Mouse (Mus musculus) cerebellum, postnatal 36 days (tissue): Measurements from ENCODE around the gene Gm4778.
"Not testable (repeated sequence)": the region's sequence is repeated elsewhere in the genome, so short reads cannot be mapped to it uniquely, and the experiment has no call there.

Experiments used
- DNase-seq, 2 experiments: peaks; one replicate each; pipeline ENCODE4 v3.0.0; 2021 to 2022; ENCODE audit warnings: mixed read lengths in 2 of 2

The Gm4778 gene

GRCm38 (mm10) chr3:94263736-94264135 is at the start of gene Gm4778:
Gene Gm4778 (plus strand): TSS chr3:94264036.
- DNase-seq: not testable (repeated sequence)

GRCm38 (mm10) chr3:94260598-94260997 is 3.2 kb upstream of the Gm4778 start:
- no peak for DNase-seq

GRCm38 (mm10) chr3:94275991-94276390 is 12.2 kb downstream of the Gm4778 start:
- no peak for DNase-seq

DNA sequence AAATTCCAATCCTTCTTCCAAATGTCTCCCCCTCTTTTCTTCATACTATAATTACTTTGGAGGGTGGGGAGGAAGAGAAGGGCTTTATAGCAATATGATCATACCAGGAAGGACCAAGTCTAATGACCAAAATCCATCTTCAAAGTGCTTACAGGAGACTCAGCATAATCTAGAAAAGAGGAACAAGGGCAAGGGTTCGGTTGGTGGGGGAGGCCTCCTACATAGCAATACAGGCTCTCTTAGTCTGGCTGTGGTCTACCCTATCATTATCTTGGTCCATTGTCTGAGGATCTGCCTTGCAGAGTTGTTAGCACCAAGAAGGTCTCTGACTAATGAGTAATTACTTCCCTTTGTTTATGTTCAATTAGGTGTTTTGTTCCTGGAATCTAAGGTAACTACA is 41.6 kb downstream of the Gm4778 start:
- no peak for DNase-seq

- no peak for DNase-seq
Observed at GRCm38 (mm10) chr3:94306975-94307374, 43.1 kb downstream of the Gm4778 start.

DNA sequence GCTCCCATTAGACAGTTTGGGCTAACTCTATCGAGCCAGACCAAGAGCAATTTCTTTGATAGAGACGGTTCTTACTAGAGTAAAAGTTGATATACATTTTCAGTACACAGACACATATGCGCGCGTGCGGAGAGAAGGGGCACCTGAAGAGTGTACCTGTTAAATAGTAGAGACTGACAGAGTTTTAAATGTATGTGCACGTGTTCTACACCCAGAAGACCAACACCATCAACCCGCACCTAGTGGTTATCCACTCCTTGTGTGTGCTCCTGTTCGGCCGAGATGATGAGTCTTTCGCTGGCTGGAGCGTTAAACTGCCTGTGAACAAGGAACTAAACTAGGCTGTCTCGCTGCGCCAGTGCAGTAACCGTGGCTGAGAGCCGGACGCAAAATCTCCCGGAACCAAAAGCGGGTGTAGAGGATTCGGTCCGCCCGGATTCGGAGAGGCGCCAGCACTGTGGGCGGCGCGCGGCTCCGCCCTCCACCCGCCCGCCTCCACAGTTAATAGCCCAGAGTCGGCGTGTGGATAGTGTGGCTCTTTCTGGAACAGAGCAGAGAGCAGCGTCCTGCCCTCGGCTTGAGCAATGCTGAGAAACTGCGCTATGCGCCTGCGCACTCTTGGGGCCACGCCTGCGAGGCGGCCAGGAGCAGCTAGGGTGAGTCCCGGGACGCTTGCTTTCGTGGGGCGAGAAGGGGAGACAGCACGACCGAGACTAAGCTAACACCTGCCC is 46.0 kb downstream of the Gm4778 start, which contains the start of gene Them4:
Them4 (plus strand) TSS at position 457 of the 731 bp plus-strand sequence.
- peak; percentile 96 for DNase-seq

DNA sequence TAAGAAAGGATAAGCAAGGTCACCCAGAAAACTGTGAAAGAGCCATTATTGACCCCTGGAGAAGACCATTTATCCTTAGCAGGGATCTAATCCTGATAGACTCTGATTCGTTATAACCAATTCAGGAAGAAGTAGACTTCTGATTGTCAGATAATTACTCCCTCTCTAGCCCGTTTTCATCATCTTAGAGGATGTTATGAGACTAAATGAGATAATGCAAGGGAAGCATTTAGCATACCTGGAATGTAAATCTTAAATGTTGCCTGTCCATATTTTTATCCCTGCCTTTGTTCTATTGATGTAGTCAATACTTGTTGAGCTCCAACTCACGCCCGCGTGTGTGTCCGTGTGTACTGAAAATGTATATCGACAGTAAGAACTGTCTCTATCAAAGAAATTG is 46.7 kb downstream of the Gm4778 start:
- peak in 1 of 2 experiments; percentile 22 for DNase-seq

DNA sequence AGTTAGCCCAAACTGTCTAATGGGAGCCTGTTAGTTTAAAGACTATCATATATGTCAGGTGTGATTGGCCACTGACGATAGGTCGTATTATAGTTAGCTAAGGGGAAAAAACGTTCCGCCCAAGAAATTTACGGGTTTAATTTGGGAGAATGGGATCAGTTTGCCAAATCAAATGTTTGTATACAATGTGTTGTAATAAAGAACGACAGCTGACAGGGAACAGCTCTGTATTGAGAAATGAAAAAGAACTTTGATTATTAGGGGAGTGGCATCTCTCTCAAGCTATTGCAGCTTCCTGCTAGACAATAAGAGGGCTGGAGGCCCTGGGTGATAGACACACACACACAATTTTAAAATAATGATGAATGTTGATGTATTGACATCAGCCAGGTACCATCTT is 47.1 kb downstream of the Gm4778 start:
- DNase-seq: no peak

DNA sequence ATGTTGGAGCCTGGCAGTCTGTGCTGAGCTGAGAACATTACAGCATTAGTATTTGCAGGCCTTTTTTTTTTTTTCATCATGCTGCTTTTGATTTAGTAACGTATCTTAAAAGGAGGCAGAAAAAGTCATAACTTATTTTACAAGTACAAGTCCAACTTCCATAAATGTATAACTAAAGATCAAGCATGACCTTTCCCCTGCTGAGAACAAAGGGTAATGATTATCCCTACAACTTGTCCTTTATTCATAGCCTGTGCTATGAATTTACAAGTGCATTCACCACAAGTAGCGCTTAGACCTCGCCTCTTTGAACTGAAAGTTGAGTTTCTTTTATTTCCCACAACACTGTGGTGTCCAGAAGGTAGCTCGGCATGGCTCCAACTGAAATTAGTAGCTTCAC is 47.5 kb downstream of the Gm4778 start:
- no peak for DNase-seq
